Mouse (Mus musculus): ENCODE results near the gene Pla2g15. TPM values are rescaled to one million over a fixed set of nuclear protein-coding genes. Genes with fewer than 3 reads are reported as not detected.

The Pla2g15 gene
- polyA plus RNA-seq (2012; rRNA removed): 12.7 and 15.6 TPM in 2 replicates

DNA sequence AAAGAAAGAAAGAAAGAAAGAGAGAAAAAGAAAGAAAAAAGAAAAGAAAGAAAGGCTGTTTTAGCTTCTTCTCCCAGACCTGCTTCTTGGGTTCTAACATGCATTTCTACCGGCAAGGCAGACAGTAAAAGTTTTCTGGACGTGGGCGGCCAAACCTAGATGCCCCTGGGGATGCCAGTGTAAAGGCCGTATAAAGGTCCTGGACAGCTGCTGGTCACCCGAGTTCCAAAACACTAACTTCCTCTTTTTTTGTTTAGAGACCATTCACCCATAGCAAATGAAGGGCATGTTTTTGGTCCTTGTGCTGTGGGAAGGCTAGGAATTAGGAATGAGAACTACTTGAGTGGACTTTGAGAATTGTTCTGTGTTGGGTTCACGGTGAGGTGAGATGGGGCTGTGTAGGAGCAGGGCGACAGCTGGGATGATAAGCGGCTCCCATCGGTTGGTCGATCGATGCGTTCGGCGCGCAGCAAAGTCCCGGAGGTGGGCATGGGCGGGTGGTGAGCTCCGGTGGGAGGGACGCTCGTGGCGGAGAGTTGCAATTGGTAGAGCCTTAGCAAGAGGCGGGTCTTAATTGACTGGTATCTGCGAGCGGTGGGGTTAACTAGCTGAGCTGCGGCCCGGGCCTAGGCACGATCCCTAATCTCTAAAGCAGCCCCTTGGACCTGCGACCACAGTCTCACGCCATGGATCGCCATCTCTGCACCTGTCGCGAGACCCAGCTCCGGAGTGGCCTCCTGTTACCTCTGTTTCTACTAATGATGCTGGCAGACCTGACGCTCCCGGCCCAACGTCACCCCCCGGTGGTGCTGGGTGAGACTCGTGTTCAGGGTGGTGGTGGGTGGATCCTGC, at the start of gene Pla2g15:
Gene Pla2g15, plus strand, starts transcription at position 599 of the 852 bp plus-strand sequence.

DNA sequence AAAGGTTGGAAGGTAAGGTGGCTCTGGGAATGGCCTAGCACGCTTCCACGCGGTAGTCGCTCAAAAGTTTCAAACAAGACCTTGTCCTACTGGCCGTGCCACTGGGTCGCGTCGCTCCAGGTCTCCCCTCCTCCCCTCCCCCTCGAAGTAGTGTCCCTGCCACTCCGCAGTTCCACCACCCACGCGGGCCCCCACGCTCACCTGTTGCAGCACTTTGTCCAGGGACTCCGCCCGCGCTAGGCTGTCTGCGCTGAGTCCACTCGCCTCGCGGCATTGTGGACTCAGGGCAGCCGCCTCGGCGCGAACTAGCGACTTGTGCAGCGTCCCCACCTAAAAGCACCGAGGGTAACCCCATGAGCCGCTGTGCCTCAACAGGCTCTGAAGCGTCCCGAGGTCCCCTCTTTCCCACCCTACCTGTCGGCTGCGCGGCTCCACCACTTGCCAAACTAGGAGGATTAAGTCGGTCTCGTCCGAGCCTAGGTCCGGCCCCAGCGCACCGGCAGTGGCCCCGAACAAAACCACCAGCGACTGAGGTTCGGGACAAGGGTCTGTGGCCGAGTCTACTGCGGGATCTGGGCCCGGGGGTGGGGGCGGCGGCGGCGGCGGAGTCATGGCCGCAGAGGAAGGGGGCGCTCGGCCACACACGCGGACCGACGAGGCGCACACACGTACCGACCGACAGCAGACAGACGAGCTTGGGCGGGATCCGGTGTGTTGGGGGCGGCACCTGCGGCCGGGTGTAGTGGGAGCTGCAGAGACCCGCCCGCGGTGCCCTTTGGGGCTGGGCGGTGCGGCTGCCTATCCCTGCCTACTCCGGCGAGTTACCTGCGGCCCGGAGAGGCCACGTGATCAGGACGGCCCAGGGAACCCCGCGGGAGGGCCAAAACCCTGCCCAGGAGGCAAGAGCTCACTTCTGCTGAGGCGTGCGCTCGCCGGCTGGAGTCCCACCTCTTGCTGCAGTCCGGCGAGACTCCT, 13.8 kb upstream of the Pla2g15 start, which contains the start of gene Esrp2:
Gene Esrp2, minus strand, starts transcription at position 819 of the 975 bp plus-strand sequence.

DNA sequence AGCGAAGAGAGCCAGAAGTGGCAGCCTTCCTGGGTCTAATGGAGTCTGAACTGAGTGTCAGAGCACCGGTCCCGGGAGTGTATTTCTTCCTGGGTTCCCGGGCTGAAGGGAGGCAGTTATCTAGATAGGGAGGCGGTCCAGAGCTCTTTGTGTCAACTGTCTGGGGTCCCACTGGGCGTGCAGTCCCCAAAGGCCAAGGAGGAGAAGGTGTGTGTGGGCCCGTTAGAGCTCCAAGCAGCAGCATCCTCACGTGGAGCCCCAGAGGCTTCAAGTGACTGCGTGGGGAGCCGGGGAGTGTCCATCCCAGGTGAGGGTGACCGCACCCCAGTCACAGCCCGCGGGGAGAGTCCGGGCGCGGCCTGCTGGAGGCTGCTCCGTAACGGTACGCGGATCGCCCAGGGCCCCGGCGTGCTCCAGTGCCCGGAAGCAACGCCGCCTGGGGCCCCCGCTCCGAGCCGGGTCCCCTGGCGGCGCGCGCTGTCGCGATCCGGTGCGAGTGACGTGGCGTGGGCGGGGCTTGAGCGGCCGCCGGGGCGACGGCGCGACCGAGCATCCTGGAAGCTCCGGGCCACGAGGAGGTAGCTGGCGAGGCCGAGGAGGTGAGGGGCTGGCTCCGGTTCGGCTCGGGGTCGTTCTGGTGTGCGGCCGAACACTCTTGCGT, 18.3 kb downstream of the Pla2g15 start, which contains the start of gene Slc7a6:
Gene Slc7a6, plus strand, starts transcription at position 502 of the 661 bp plus-strand sequence.

DNA sequence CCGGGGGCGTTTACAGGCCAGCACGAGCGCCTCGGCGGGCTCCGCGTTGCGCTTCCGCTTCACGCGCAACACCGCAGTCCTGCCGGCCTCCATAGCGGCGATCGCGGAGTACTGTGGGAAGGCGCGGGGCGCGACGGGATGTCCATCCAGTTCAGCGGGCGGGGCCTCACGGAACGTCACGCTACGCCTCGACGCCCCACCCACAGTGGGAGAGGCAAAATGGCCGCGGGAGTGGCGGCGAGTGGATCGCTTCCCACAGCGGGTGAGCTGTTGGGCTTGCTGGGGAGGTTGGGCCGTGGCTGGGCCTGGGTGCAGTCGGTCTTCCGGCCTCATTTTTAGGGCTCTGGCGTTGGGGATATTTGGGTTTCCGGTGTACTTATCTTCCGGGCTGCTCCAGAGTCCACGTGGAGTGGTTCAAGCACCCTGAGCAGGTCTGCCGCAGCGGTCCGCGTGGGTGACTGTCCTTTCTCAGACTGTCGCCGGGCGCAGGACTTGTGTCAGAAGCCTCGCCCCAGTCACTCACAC, 60.7 kb downstream of the Pla2g15 start, which contains the start of the genes Slc7a6os and Prmt7:
Gene Slc7a6os, minus strand, starts transcription at position 115 of the 525 bp plus-strand sequence.
Gene Prmt7, plus strand, starts transcription at position 116 of the 525 bp plus-strand sequence.

Other genes with a start within 250 kb of the Pla2g15 start
- gene Pskh1, start 250.0 kb upstream of the Pla2g15 start, polyA plus RNA-seq (2012; rRNA removed): 19.6 and 25.0 TPM in 2 replicates
- gene Ctrl, start 216.5 kb upstream of the Pla2g15 start, polyA plus RNA-seq (2012; rRNA removed): 6.8 and 7.4 TPM in 2 replicates
- 47.3 and 56.2 TPM in 2 replicates for gene Psmb10, start 212.0 kb upstream of the Pla2g15 start, polyA plus RNA-seq (2012; rRNA removed)
- 2.5 and 4.5 TPM in 2 replicates for gene Lcat, start 207.0 kb upstream of the Pla2g15 start, polyA plus RNA-seq (2012; rRNA removed)
- 15.2 and 30.7 TPM in 2 replicates for gene Slc12a4, start 184.3 kb upstream of the Pla2g15 start, polyA plus RNA-seq (2012; rRNA removed)
- gene Dpep3, start 171.0 kb upstream of the Pla2g15 start, polyA plus RNA-seq (2012; rRNA removed): not detected in 2 replicates
- 21.1 and 25.0 TPM in 2 replicates for gene Dus2, start 159.1 kb upstream of the Pla2g15 start, polyA plus RNA-seq (2012; rRNA removed)
- gene Dpep2nb, start 144.4 kb upstream of the Pla2g15 start, polyA plus RNA-seq (2012; rRNA removed): not detected in 2 replicates
- 13.3 and 13.7 TPM in 2 replicates for gene Ddx28, start 138.5 kb upstream of the Pla2g15 start, polyA plus RNA-seq (2012; rRNA removed)
- gene Nfatc3, start 91.6 kb upstream of the Pla2g15 start, polyA plus RNA-seq (2012; rRNA removed): 11.4 and 13.4 TPM in 2 replicates
- 0.27 and 4.7 TPM in 2 replicates for gene Esrp2, start 13.4 kb upstream of the Pla2g15 start, polyA plus RNA-seq (2012; rRNA removed)
- gene Slc7a6, start 18.5 kb downstream of the Pla2g15 start, polyA plus RNA-seq (2012; rRNA removed): 50.0 and 55.4 TPM in 2 replicates
- 48.8 and 51.3 TPM in 2 replicates for gene Slc7a6os, start 60.5 kb downstream of the Pla2g15 start, polyA plus RNA-seq (2012; rRNA removed)
- 37.7 and 42.5 TPM in 2 replicates for gene Prmt7, start 60.5 kb downstream of the Pla2g15 start, polyA plus RNA-seq (2012; rRNA removed)
- gene Smpd3, start 187.6 kb downstream of the Pla2g15 start, polyA plus RNA-seq (2012; rRNA removed): 29.5 and 31.8 TPM in 2 replicates